Mouse (Mus musculus): Measurements from ENCODE around the gene Snx3. TPM values are rescaled to one million over a fixed set of nuclear protein-coding genes. Genes with fewer than 3 reads are reported as not detected.

Snx3 gene
- total and polyA plus RNA-seq, 2 experiments from 2014 or later: 139 to 335 TPM

DNA sequence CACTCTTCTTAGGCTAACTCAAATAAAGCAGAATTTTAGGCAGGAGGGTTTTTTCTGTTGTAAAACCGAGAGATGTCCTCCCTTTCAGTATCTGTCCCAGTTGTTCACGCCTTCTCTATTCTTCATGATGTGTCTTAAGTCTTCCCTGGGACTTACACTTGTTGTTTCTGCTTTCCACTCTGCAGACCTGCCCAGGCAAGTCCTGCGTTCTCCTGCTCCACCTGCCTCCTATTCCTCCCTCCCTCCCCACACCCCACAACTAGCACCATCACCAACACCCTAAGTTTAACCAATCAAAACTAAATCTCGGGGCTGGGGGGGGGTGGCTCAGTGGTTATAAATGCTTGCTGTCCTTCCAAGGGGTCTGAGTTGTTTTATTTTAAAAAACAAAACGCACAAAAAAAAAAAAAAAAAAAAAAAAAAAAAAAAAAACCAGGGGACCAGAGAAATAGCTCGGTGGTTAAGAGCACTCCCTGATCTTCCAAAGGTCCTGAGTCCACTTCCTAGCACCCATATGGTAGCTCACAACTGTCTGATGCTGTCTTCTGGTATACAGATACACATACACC, 26.8 kb upstream of the Snx3 start:
- WGBS: 84% methylated on average over 6 of the region's 6 CpGs
- H3K36me3 ChIP-seq (ENCODE audit: insufficient read depth): no peaks in the 10 kb centered on the region
- H3K27ac ChIP-seq (ENCODE audit: low read depth, low read length): no peak overlapping the region
- no peak for TF ChIP-seq CTCF (IDR thresholded peaks at IDR 0.05; ENCODE audit: low read depth)
- H3K27me3 ChIP-seq (ENCODE audit: insufficient read depth, low read length): no peaks in the 10 kb centered on the region
- no peak overlapping the region for H3K4me2 ChIP-seq (ENCODE audit: low read depth)
- H3K4me1 ChIP-seq (ENCODE audit: insufficient read depth): 0 out of 2 replicates have a peak, but pooled peaks cover 6% of the 10 kb centered on the region
- H3K9ac ChIP-seq: no peak overlapping the region
- no peak overlapping the region for H3K4me3 ChIP-seq (ENCODE audit: low read depth, low read length)
- ATAC-seq (no peak), DNase-seq (no peak)
- no peaks in the 10 kb centered on the region for H3K9me3 ChIP-seq (ENCODE audit: low read length)

DNA sequence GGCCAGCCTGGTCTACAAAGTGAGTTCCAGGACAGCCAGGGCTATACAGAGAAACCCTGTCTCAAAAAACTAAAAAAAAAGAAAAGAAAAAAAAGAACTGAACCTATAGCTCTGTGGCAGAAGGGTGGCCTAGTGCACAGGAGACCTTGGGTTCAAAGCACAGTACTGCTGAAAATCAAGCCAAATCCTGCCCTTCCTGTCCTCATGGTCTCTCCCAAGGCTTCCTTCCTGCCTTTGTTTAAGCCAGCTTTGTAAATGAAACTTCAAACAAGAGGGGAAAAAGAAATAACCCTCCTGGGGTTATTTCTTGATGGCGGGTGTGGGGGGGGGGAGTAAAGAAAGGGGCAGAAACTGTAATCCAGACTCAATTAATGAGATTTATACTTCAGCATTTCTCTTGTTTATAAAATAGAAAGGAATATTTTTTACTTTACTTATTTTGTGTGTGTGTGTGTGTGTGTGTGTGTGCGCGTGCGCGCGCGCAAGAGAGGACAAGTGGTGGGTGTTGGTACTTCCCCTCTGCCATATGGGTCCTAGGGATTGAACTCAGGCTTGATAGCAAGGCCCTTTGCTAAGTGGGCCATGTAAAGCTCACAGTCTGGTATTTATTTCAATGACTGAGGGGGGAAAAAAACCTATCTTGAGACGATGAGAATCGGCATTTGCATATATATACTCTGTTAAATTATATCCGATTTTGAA, 24.9 kb upstream of the Snx3 start:
- no peak overlapping the region for H3K9ac ChIP-seq
- H3K9me3 ChIP-seq (ENCODE audit: low read length): no peaks in the 10 kb centered on the region
- no peak for DNase-seq
- H3K4me3 ChIP-seq (ENCODE audit: low read depth, low read length): no peak overlapping the region
- TF ChIP-seq CTCF (IDR thresholded peaks at IDR 0.05; ENCODE audit: low read depth): no peak
- H3K36me3 ChIP-seq (ENCODE audit: insufficient read depth): no peaks in the 10 kb centered on the region
- no peaks in the 10 kb centered on the region for H3K27me3 ChIP-seq (ENCODE audit: insufficient read depth, low read length)
- WGBS: 88% methylated on average over 10 of the region's 10 CpGs
- no peak overlapping the region for H3K27ac ChIP-seq (ENCODE audit: low read depth, low read length)
- H3K4me2 ChIP-seq (ENCODE audit: low read depth): no peak overlapping the region
- 0 out of 2 replicates have a peak, but pooled peaks cover 6% of the 10 kb centered on the region for H3K4me1 ChIP-seq (ENCODE audit: insufficient read depth)
- ATAC-seq: no peak

DNA sequence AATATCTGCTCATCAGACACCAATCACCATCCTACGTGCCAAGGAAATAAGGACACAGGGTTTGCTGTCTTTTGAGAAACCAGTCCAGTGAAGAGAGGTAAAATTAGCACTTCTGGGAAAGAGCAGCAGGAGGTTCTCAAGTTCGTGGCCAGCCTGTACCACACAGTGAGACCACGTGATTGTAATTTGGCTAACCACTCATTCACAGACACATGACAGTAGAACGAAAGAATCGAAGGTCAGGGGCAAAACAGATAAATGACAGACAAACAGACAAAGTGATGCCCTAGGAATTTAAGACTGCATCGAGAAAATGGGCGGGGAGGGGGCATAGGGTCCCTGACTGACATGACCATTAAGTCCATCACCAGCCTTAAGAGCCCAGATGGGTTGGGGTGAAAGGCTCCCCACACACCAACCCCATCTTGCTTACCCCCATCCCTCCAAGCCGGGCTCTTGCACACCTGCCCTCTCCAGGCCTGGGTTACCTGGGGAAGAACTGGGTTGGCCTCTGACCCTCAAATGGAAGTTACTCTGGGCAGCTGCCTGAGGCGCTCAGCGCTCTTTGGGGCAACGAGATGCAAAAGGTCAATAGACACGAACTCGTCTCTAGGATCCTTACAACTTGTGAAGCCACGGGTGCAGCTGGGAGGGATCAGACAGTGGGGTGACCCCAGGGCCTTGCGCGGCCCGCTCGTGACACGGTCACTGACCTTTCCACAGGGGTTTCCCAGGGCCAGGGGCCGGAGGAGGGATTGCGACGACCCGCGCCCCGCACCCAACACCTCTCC, 24.1 kb upstream of the Snx3 start:
- no peak for TF ChIP-seq CTCF (IDR thresholded peaks at IDR 0.05; ENCODE audit: low read depth)
- Histone ChIP-seq H3K4me2 (ENCODE audit: low read depth) (peak overlapping the region; percentile 82), H3K9me3 (ENCODE audit: low read length) (no peaks in the 10 kb centered on the region), H3K36me3 (ENCODE audit: insufficient read depth) (no peaks in the 10 kb centered on the region), H3K4me1 (ENCODE audit: insufficient read depth) (0 out of 2 replicates have a peak, but pooled peaks cover 6% of the 10 kb centered on the region), H3K27ac (ENCODE audit: low read depth, low read length) (peak overlapping the region; percentile 82), H3K9ac (peak overlapping the region; percentile 66), H3K4me3 (ENCODE audit: low read depth, low read length) (peak overlapping the region; percentile 73), H3K27me3 (ENCODE audit: insufficient read depth, low read length) (no peaks in the 10 kb centered on the region)
- ATAC-seq (peak; percentile 1; the same call in 1 of the 2 replicates), DNase-seq (no peak)
- 11% methylated on average over 25 of the region's 25 CpGs for WGBS

DNA sequence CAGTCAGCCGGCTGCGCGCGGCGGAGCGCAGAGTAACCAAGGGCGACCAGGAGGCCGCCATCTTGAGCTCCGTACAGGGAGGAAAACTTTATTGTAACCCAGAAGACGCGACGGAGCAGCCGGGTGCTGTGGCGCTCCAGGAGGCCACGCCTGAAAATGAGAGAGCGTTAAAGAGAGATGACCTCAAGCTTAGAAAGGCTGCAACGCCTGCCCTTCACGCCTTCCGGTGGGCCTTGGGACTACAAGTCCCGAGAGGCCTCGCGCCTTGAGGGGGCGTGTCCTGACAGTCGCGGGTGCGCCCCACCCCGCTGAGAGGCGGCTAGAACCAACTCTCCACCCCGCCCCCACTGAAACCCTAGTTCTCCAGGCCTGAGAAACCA, 23.5 kb upstream of the Snx3 start, which contains the start of gene Afg1l:
Gene Afg1l, minus strand, starts transcription at position 225 of the 380 bp plus-strand sequence.
- Histone ChIP-seq H3K4me2 (ENCODE audit: low read depth) (peak within 1 kb of the TSS; percentile 82), H3K4me3 (ENCODE audit: low read depth, low read length) (peak within 1 kb of the TSS; percentile 73), H3K27ac (ENCODE audit: low read depth, low read length) (peak within 1 kb of the TSS; percentile 82), H3K27me3 (ENCODE audit: insufficient read depth, low read length) (no peaks in the 10 kb centered on the region), H3K9me3 (ENCODE audit: low read length) (no peaks in the 10 kb centered on the region), H3K9ac (peak within 1 kb of the TSS; percentile 66), H3K36me3 (ENCODE audit: insufficient read depth) (no peaks in the 10 kb centered on the region), H3K4me1 (ENCODE audit: insufficient read depth) (0 out of 2 replicates have a peak, but pooled peaks cover 6% of the 10 kb centered on the region)
- peak; percentile 95 for DNase-seq
- WGBS: under 1% methylated on average over 29 of the region's 29 CpGs
- ATAC-seq: peak; percentile 97
- TF ChIP-seq CTCF (IDR thresholded peaks at IDR 0.05; ENCODE audit: low read depth): peak; percentile 48

DNA sequence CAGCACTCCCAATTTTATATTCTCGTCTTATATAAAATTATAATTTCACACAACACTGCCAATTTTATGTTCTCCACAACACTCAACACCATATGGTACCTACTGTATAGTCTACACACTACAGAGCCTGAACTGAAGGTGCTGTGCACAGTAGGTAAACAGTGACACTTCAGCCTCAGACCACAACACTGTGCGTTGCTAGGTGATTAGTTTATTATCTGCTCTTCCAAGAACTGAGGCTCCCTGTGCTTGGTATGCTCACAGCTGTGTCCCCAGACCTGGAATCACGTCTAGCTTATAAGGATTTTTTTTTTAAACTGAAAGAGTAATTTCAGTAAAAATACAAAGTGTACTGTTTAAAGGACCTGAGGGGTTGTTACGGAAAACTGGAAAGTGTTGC, 21.1 kb upstream of the Snx3 start:
- no peak for TF ChIP-seq CTCF (IDR thresholded peaks at IDR 0.05; ENCODE audit: low read depth)
- WGBS: 65% methylated on average over 4 of the region's 4 CpGs

DNA sequence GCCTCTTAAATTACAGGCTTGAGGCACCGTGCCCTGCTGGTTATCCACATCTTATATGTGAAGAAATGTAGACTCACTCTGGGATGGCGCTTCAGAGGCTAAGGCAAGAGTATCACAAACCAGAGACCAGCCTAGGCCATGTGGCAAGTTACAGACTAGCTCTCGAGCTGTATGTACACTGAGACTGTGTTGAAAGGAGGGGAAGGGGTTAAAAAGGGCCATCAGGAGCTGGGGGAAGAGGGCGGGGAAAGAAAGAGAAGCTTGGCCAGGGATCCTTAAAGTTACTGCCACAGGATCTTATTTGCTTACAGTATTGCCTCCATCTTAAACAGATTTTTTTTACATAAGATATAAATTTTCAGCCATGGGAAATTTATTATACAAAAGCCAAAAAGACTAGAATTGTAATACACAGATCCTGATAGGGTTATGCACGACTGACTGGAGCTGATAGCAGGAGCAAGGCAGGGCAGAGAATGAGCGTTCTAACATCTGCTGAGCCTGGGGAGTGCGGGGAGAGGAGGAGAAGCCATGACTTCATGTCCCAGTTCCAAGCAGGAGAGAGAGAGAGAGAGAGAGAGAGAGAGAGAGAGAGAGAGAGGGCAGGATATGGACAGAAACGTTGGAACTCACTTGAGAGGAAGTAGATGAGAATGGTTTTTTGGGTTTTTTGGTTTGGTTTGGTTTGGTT, 13.1 kb upstream of the Snx3 start:
- H3K4me2 ChIP-seq (ENCODE audit: low read depth): no peak overlapping the region
- H3K4me3 ChIP-seq (ENCODE audit: low read depth, low read length): no peak overlapping the region
- no peaks in the 10 kb centered on the region for H3K4me1 ChIP-seq (ENCODE audit: insufficient read depth)
- no peak overlapping the region for H3K9ac ChIP-seq
- TF ChIP-seq CTCF (IDR thresholded peaks at IDR 0.05; ENCODE audit: low read depth): no peak
- no peak overlapping the region for H3K27ac ChIP-seq (ENCODE audit: low read depth, low read length)
- no peaks in the 10 kb centered on the region for H3K9me3 ChIP-seq (ENCODE audit: low read length)
- H3K36me3 ChIP-seq (ENCODE audit: insufficient read depth): no peaks in the 10 kb centered on the region
- WGBS: 35% methylated on average over 8 of the region's 8 CpGs
- H3K27me3 ChIP-seq (ENCODE audit: insufficient read depth, low read length): no peaks in the 10 kb centered on the region
- no peak for ATAC-seq
- DNase-seq: no peak

More for the DNA sequence above, 21.1 kb upstream of the Snx3 start:
- no peaks in the 10 kb centered on the region for H3K9me3 ChIP-seq (ENCODE audit: low read length)
- no peak for ATAC-seq
- H3K4me2 ChIP-seq (ENCODE audit: low read depth): no peak overlapping the region
- no peak overlapping the region for H3K4me3 ChIP-seq (ENCODE audit: low read depth, low read length)
- no peak overlapping the region for H3K9ac ChIP-seq
- H3K27ac ChIP-seq (ENCODE audit: low read depth, low read length): no peak overlapping the region
- H3K36me3 ChIP-seq (ENCODE audit: insufficient read depth): no peaks in the 10 kb centered on the region
- peak; percentile 20 for DNase-seq
- H3K27me3 ChIP-seq (ENCODE audit: insufficient read depth, low read length): no peaks in the 10 kb centered on the region
- H3K4me1 ChIP-seq (ENCODE audit: insufficient read depth): 0 out of 2 replicates have a peak, but pooled peaks cover 6% of the 10 kb centered on the region

Data from forebrain, postnatal 0 days (tissue).